Comparison of ENCODE assay signal across 9 mouse cellular contexts in genomic region chr5:146939109-146939796, GRCm38 (mm10). TPM values are rescaled to one million over a fixed set of nuclear protein-coding genes. Genes with fewer than 3 reads are reported as not detected.
DNase-seq lines count a peak whose midpoint lies in the region; ATAC-seq and TF ChIP-seq lines count a peak whose summit lies in the region.
"Had no signal": no experiment of that assay in that cellular context is flagged by ENCODE, and none has a peak within 500 bp of the region (broad histone marks: within the 10 kb centered on the region; RNA-seq: fewer than 3 reads in every experiment).

No protein-coding gene starts in this region.

- DNase-seq in heart, postnatal 0 days (ENCODE audit: low spot score): no peak
- no peak for DNase-seq in heart, adult 9 months (ENCODE audit: low spot score in 2 of 2)
- DNase-seq in right cerebral cortex, postnatal 4 days: peak; percentile 67
- no peak for DNase-seq in right cerebral cortex, postnatal 36 days (ENCODE audit: low spot score in 2 of 2)
- DNase-seq in left cerebral cortex, adult 9 months (ENCODE audit: low spot score in 2 of 2): no peak
- DNase-seq in urinary bladder, postnatal 25 days (ENCODE audit: low spot score): no peak
- DNase-seq: gastrocnemius, postnatal 25 days had no signal

- H3K4me3 ChIP-seq in heart, postnatal 0 days (ENCODE audit: low read depth, low read length): no peak overlapping the region
- H3K4me3 ChIP-seq in hindbrain, embryonic 12.5 days: no peak overlapping the region
- H3K4me3 ChIP-seq in small intestine, adult 2 months (ENCODE audit: low read depth, low read length): no peak overlapping the region

- no peak for TF ChIP-seq EP300 in heart, postnatal 0 days (IDR thresholded peaks at IDR 0.05; ENCODE audit: low read depth)

- 0 out of 2 replicates have a peak, but pooled peaks have one; percentile 9 for TF ChIP-seq CTCF in heart, postnatal 0 days (IDR thresholded peaks at IDR 0.05; ENCODE audit: low read depth)
- TF ChIP-seq CTCF in small intestine, adult 2 months (IDR thresholded peaks at IDR 0.05; ENCODE audit: extremely low read depth, insufficient read length, insufficient replicate concordance, low read depth, low read length): peak; percentile 52; the same call in 1 of the 2 replicates

- no peak for ATAC-seq in heart, postnatal 0 days (ENCODE audit: insufficient read depth, low read depth)
- ATAC-seq in hindbrain, embryonic 12.5 days (ENCODE audit: low FRiP score): 0 out of 2 replicates have a peak, but pooled peaks have one; percentile 29

- H3K4me1 ChIP-seq in heart, postnatal 0 days (ENCODE audit: control insufficient read depth, insufficient read depth): no peaks in the 10 kb centered on the region
- H3K4me1 ChIP-seq in hindbrain, embryonic 12.5 days: no peaks in the 10 kb centered on the region
- H3K4me1 ChIP-seq in small intestine, adult 2 months (ENCODE audit: control insufficient read depth, insufficient read depth, insufficient read length, low read length): peaks cover 14% of the 10 kb centered on the region

- no peaks in the 10 kb centered on the region for H3K27me3 ChIP-seq in heart, postnatal 0 days (ENCODE audit: control insufficient read depth, insufficient read depth, low read length)
- no peaks in the 10 kb centered on the region; the same call in 1 of the 2 replicates for H3K27me3 ChIP-seq in hindbrain, embryonic 12.5 days
- no peaks in the 10 kb centered on the region for H3K27me3 ChIP-seq in small intestine, adult 2 months (ENCODE audit: control insufficient read depth, insufficient read depth, low read length)

- no peak overlapping the region for H3K27ac ChIP-seq in heart, postnatal 0 days (ENCODE audit: low read depth)
- H3K27ac ChIP-seq in hindbrain, embryonic 12.5 days: no peak overlapping the region
- H3K27ac ChIP-seq in small intestine, adult 2 months (ENCODE audit: insufficient read depth, low read depth, low read length): no peak overlapping the region; the same call in 1 of the 2 replicates

- no peak overlapping the region for H3K9ac ChIP-seq in heart, postnatal 0 days (replicated peaks; ENCODE audit: low read depth, low read length)
- no peak overlapping the region for H3K9ac ChIP-seq in hindbrain, embryonic 12.5 days

- no peaks in the 10 kb centered on the region for H3K9me3 ChIP-seq in heart, postnatal 0 days (replicated peaks; ENCODE audit: control insufficient read depth, low read length)
- H3K9me3 ChIP-seq in hindbrain, embryonic 12.5 days (replicated peaks): peaks cover 1% of the 10 kb centered on the region; the same call in 1 of the 2 replicates

- 80% methylated on average over 16 of the region's 16 CpGs for WGBS in heart, postnatal 0 days
- 75% methylated on average over 16 of the region's 16 CpGs for WGBS in hindbrain, embryonic 12.5 days
- 47% methylated on average over 16 of the region's 16 CpGs for WGBS in small intestine, adult 2 months

- no peak for TF ChIP-seq POLR2A in small intestine, adult 2 months (IDR thresholded peaks at IDR 0.05; ENCODE audit: low read depth, low read length)

- no peak overlapping the region for H3K4me2 ChIP-seq in heart, postnatal 0 days (ENCODE audit: low read depth, low read length)
- no peak overlapping the region for H3K4me2 ChIP-seq in hindbrain, embryonic 12.5 days (replicated peaks)

- no peaks in the 10 kb centered on the region for H3K36me3 ChIP-seq in heart, postnatal 0 days (replicated peaks; ENCODE audit: control insufficient read depth, insufficient read depth, low read length)
- H3K36me3 ChIP-seq in hindbrain, embryonic 12.5 days: no peaks in the 10 kb centered on the region
- no peaks in the 10 kb centered on the region for H3K36me3 ChIP-seq in small intestine, adult 2 months (ENCODE audit: control insufficient read depth, insufficient read depth, low read length)

RNA-seq across cellular contexts. Expression of gene Gtf3a, which starts 9.2 kb away (rescaled TPM):
- 41.8 and 52.4 TPM in 2 replicates for total RNA-seq in heart, postnatal 0 days (2014; rRNA removed; ENCODE audit: low replicate concordance)
- 57.4 and 57.6 TPM in 2 replicates for polyA plus RNA-seq in heart, postnatal 0 days (2015; fragmentation: Nextera tagmentation; extraction: Ambion mirVana)
- polyA plus RNA-seq in hindbrain, embryonic 12.5 days (2016; fragmentation: Nextera tagmentation; extraction: Ambion mirVana): 89.1 and 97.1 TPM in 2 replicates
- polyA plus RNA-seq in small intestine, adult 2 months (2012; rRNA removed): 31.9 and 51.6 TPM in 2 replicates

RNA-seq across cellular contexts. Expression of gene Mtif3, which starts 24.3 kb away (rescaled TPM):
- 4.2 and 4.3 TPM in 2 replicates for total RNA-seq in heart, postnatal 0 days (2014; rRNA removed; ENCODE audit: low replicate concordance)
- polyA plus RNA-seq in heart, postnatal 0 days (2015; fragmentation: Nextera tagmentation; extraction: Ambion mirVana): 21.2 and 26.6 TPM in 2 replicates
- polyA plus RNA-seq in hindbrain, embryonic 12.5 days (2016; fragmentation: Nextera tagmentation; extraction: Ambion mirVana): 23.5 and 24.6 TPM in 2 replicates
- 7.2 and 13.1 TPM in 2 replicates for polyA plus RNA-seq in small intestine, adult 2 months (2012; rRNA removed)
